Mouse (Mus musculus) cerebellum, adult 9-11 months (tissue): ENCODE measurements at regions not wholly inside any gene's neighbourhood (a gene's known extent, or its start where the extent isn't known, plus 50 kb on each side); places are given as distances from the start of the nearest gene placed in this dataset.

Source experiments
- DNase-seq: peaks from one replicate; pipeline ENCODE4 v3.0.0; 2022

GRCm38 (mm10) chr3:41353021-41353420 is 202.5 kb upstream of the Jade1 start:
- DNase-seq, result no peak

GRCm38 (mm10) chr3:41351786-41352185 is 203.7 kb upstream of the Jade1 start:
- DNase-seq, result no peak

- no peak for DNase-seq
Observed at GRCm38 (mm10) chr3:41351091-41351685, 204.3 kb upstream of the Jade1 start.

- no peak for DNase-seq
Observed at GRCm38 (mm10) chr3:41350331-41350730, 205.2 kb upstream of the Jade1 start.

- no peak for DNase-seq
Observed at GRCm38 (mm10) chr3:41348795-41349194, 206.7 kb upstream of the Jade1 start.

GRCm38 (mm10) chr3:41346863-41347262 is 208.7 kb upstream of the Jade1 start:
- no peak for DNase-seq

- no peak for DNase-seq
Observed at GRCm38 (mm10) chr3:41343431-41343830, 212.1 kb upstream of the Jade1 start.

GRCm38 (mm10) chr3:41332481-41332880 is 223.1 kb upstream of the Jade1 start:
- DNase-seq, result no peak

GRCm38 (mm10) chr3:41330356-41330755 is 225.2 kb upstream of the Jade1 start:
- DNase-seq, result no peak

GRCm38 (mm10) chr3:41328828-41329227 is 226.7 kb upstream of the Jade1 start:
- no peak for DNase-seq

GRCm38 (mm10) chr3:41326211-41327104 is 229.1 kb upstream of the Jade1 start:
- DNase-seq, result no peak

- no peak for DNase-seq
Observed at GRCm38 (mm10) chr3:41321808-41322207, 233.7 kb upstream of the Jade1 start.

GRCm38 (mm10) chr3:41319214-41319856 is 236.2 kb upstream of the Jade1 start:
- DNase-seq, result no peak

- peak; percentile 8 for DNase-seq
Observed at GRCm38 (mm10) chr3:41318232-41319131, 235.6 kb upstream of the Pgrmc2 start.

- DNase-seq, result no peak
Observed at GRCm38 (mm10) chr3:41317170-41317569, 234.3 kb upstream of the Pgrmc2 start.

GRCm38 (mm10) chr3:41312492-41312891 is 229.6 kb upstream of the Pgrmc2 start:
- no peak for DNase-seq

- no peak for DNase-seq
Observed at GRCm38 (mm10) chr3:41307400-41308028, 224.7 kb upstream of the Pgrmc2 start.

- no peak for DNase-seq
Observed at GRCm38 (mm10) chr3:41302805-41303204, 220.0 kb upstream of the Pgrmc2 start.

- DNase-seq, result no peak
Observed at GRCm38 (mm10) chr3:41298776-41299175, 215.9 kb upstream of the Pgrmc2 start.

- peak; percentile 11 for DNase-seq
Observed at GRCm38 (mm10) chr3:41296152-41296809, 213.4 kb upstream of the Pgrmc2 start.

- DNase-seq, result peak; percentile 32
Observed at GRCm38 (mm10) chr3:41295150-41295549, 212.3 kb upstream of the Pgrmc2 start.
